Mouse (Mus musculus) adrenal gland, postnatal 14 days (tissue): ENCODE measurements around the gene Lsp1. TPM values are rescaled to one million over a fixed set of nuclear protein-coding genes. Genes with fewer than 3 reads are reported as not detected.

Experiments
- DNase-seq: peaks from one replicate; pipeline ENCODE4 v3.0.0; 2021; ENCODE audit warnings: mixed read lengths
- long read RNA-seq, 2 experiments: library from polyadenylated mRNA; stranded (forward); transcript quantifications; one replicate each; pipeline ENCODE4 v2.0.0; 2021
- total RNA-seq: library from RNA; stranded (reverse); gene quantifications from 2 replicates; pipeline ENCODE4 v1.2.3, GENCODE M21; 2021

Lsp1 gene
- 20.4 and 52.3 TPM in 2 replicates for total RNA-seq
- long read RNA-seq, experiment 1, transcript Lsp1-201 (11 exons, 1,695 nt): major isoform, 9 of 22 reads
- long read RNA-seq, experiment 1, partial matches to known transcripts: 1 of 22 reads
- long read RNA-seq, experiment 1, other reads (novel, unspliced or antisense): 8 of 22 reads
- long read RNA-seq, experiment 2, partial matches to known transcripts: 2 of 8 reads
- long read RNA-seq, experiment 2, other reads (novel, unspliced or antisense): 3 of 8 reads

GRCm38 (mm10) chr7:142460636-142461077, at the start of gene Lsp1:
TSS of gene Lsp1 (plus strand) at chr7:142460809.
- DNase-seq: peak; percentile 6

GRCm38 (mm10) chr7:142413285-142413684, 47.3 kb upstream of the Lsp1 start:
- DNase-seq: no peak

GRCm38 (mm10) chr7:142415314-142415713, 45.3 kb upstream of the Lsp1 start:
- no peak for DNase-seq

GRCm38 (mm10) chr7:142416225-142416624, 44.4 kb upstream of the Lsp1 start:
- DNase-seq: no peak

- DNase-seq: no peak
These were observed 42.6 kb upstream of the Lsp1 start for GRCm38 (mm10) chr7:142418027-142418426.

GRCm38 (mm10) chr7:142418679-142419078, 41.9 kb upstream of the Lsp1 start:
- no peak for DNase-seq

- DNase-seq: no peak
These were observed 40.7 kb upstream of the Lsp1 start for GRCm38 (mm10) chr7:142419887-142420286.

- DNase-seq: no peak
These were observed 38.8 kb upstream of the Lsp1 start for GRCm38 (mm10) chr7:142421826-142422225.

- peak; percentile 49 for DNase-seq
These were observed 34.9 kb upstream of the Lsp1 start for GRCm38 (mm10) chr7:142425641-142426213.

GRCm38 (mm10) chr7:142428213-142428612, 32.4 kb upstream of the Lsp1 start:
- peak; percentile 45 for DNase-seq

GRCm38 (mm10) chr7:142430160-142430678, 30.4 kb upstream of the Lsp1 start:
- DNase-seq: peak; percentile 44

GRCm38 (mm10) chr7:142431106-142431505, 29.5 kb upstream of the Lsp1 start:
- no peak for DNase-seq

GRCm38 (mm10) chr7:142433623-142434022, 27.0 kb upstream of the Lsp1 start:
- no peak for DNase-seq

GRCm38 (mm10) chr7:142434137-142434865, 26.3 kb upstream of the Lsp1 start, which contains the start of gene Syt8:
TSS of gene Syt8 (plus strand) at chr7:142434850.
- DNase-seq: no peak

GRCm38 (mm10) chr7:142435524-142435923, 25.1 kb upstream of the Lsp1 start:
- DNase-seq: peak; percentile 80

GRCm38 (mm10) chr7:142437324-142437723, 23.3 kb upstream of the Lsp1 start:
- DNase-seq: peak; percentile 38

GRCm38 (mm10) chr7:142439966-142440365, 20.6 kb upstream of the Lsp1 start:
- no peak for DNase-seq

- DNase-seq: peak; percentile 44
These were observed 19.9 kb upstream of the Lsp1 start for GRCm38 (mm10) chr7:142440657-142441114.

- no peak for DNase-seq
These were observed 19.0 kb upstream of the Lsp1 start, which contains the start of gene Tnni2 for GRCm38 (mm10) chr7:142441585-142441984. TSS of gene Tnni2 (plus strand) at chr7:142441808.

GRCm38 (mm10) chr7:142442081-142442907, 18.3 kb upstream of the Lsp1 start:
- DNase-seq: no peak

- DNase-seq: no peak
These were observed 17.6 kb upstream of the Lsp1 start for GRCm38 (mm10) chr7:142442908-142443420.

- DNase-seq: peak; percentile 8
These were observed 17.1 kb upstream of the Lsp1 start for GRCm38 (mm10) chr7:142443474-142443873.
